Mouse (Mus musculus) brain, embryonic 14.5 days (tissue): ENCODE data around the gene Mmel1.

Source experiments
- CTCF ChIP-seq: fragments of 200-500 bp; IDR thresholded peaks from 2 replicates; pipeline ENCODE4 v1.5.1; 2012; ENCODE audit warnings: inconsistent platforms, mild to moderate bottlenecking, moderate library complexity, borderline replicate concordance; ENCODE audit not compliant: insufficient read depth, insufficient read length; ENCODE audit errors: extremely low read depth
- POLR2A ChIP-seq: fragments of 200-500 bp; IDR thresholded peaks from 2 replicates; pipeline ENCODE4 v1.6.1; 2012; ENCODE audit warnings: mild to moderate bottlenecking, inconsistent platforms, borderline replicate concordance; ENCODE audit not compliant: poor library complexity, insufficient read depth, insufficient read length, severe bottlenecking; ENCODE audit errors: extremely low read depth

DNA sequence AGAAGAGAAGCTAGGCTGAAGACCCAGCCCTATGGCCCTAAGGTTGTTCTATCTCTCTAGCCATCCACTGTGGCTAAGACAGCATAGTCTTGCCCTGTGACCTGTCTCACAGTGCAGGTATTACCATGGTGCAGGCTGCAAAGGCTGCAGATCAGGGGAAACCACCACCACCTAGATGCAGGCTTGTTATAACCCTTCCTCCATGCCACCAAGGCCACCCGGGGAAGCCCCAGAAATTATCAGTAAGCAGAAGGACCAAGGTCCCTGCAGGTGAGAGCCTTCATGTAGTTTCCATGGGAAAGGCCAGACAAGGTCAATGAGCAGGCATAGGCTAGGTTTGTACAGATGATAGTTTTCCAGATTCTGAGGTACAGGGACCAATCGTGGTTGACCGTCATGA, 44.5 kb downstream of the Mmel1 start:
- TF ChIP-seq POLR2A (no peak), CTCF (no peak)
